Mouse (Mus musculus) lung, adult 2 months (tissue): ENCODE results near the gene Sox21.

ENCODE experiments used
- CTCF ChIP-seq: fragments of 200-500 bp; IDR thresholded peaks from 2 replicates; pipeline ENCODE4 v1.5.1; 2011; ENCODE audit warnings: mild to moderate bottlenecking, low read length, control low read depth; ENCODE audit not compliant: insufficient read depth
- POLR2A ChIP-seq: fragments of 200-500 bp; IDR thresholded peaks from 2 replicates; pipeline ENCODE4 v1.6.1; 2011; ENCODE audit warnings: low read depth, mild to moderate bottlenecking, control low read depth, low read length, borderline replicate concordance; ENCODE audit errors: extremely low read depth

- TF ChIP-seq CTCF, result peak; percentile 42
- no peak for TF ChIP-seq POLR2A
These were observed 27.2 kb downstream of the Sox21 start for GRCm38 (mm10) chr14:118209642-118210041.
